In the genomic region with DNA sequence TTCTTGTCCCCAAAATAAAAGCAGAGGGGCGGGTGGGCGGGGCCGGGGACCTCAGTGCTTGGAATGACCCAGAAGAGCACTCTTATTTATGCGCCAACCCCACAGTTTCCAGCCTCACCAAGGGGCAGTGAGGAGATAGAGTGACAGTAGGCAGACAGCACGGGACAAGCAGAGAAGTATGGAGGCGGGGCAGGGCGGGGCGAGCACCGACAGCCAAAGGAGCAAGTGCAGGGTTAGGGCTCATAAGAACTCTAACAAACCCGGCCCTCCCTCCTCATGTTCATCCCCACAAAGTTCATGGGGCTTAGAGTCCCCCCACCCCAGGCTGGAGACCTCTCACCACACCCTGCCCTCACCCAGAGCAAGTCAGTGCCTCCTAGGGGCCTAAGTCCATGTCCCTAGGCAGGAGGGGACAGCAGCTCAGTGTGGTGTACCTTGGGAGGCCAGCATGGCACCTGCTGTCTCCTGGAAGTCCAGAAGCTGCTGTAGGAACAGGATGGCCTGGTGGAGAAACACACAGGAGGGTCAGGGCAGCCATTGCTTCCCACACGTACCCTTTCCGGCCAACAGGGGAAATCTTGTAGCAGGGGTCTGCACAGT, we compare ENCODE assay signal across 27 mouse cellular contexts. TPM values are rescaled to one million over a fixed set of nuclear protein-coding genes. Genes with fewer than 3 reads are reported as not detected.
DNase-seq lines count a peak whose midpoint lies in the region; ATAC-seq and TF ChIP-seq lines count a peak whose summit lies in the region.
"Had no signal": no experiment of that assay in that cellular context is flagged by ENCODE, and none has a peak within 500 bp of the region (broad histone marks: within the 10 kb centered on the region; RNA-seq: fewer than 3 reads in every experiment).

No protein-coding gene starts in this region.

- intact Hi-C loops in heart, postnatal 25 days (cut with DNase I) = loop anchor here (2.0 kb wide), 1 partner anchor 67 kb away; no protein-coding TSS in a partner anchor

- no peak overlapping the region for H3K4me2 ChIP-seq in liver, embryonic 11.5 days
- H3K4me2 ChIP-seq in liver, postnatal 0 days (ENCODE audit: low read depth, low read length) = no peak overlapping the region
- H3K4me2 ChIP-seq in stomach, embryonic 16.5 days (ENCODE audit: low read depth, low read length) = no peak overlapping the region
- H3K4me2 ChIP-seq: embryonic facial prominence, embryonic 12.5 days; forebrain, embryonic 15.5 days; heart, embryonic 15.5 days; lung, embryonic 14.5 days; midbrain, embryonic 11.5 days; neural tube, embryonic 13.5 days had no signal

- ATAC-seq in liver, embryonic 11.5 days (replicated peaks; ENCODE audit: low FRiP score) = 0 out of 2 replicates have a peak, but pooled peaks have one; percentile 30
- ATAC-seq in liver, postnatal 0 days = no peak
- no peak for ATAC-seq in stomach, embryonic 16.5 days (ENCODE audit: insufficient read depth, low FRiP score)
- ATAC-seq: midbrain, embryonic 16.5 days had no signal

- H3K4me1 ChIP-seq in heart, embryonic 10.5 days = peaks cover 46% of the 10 kb centered on the region
- H3K4me1 ChIP-seq in liver, embryonic 11.5 days (replicated peaks; ENCODE audit: control insufficient read depth, insufficient read depth, low read length) = peaks cover 11% of the 10 kb centered on the region
- H3K4me1 ChIP-seq in liver, postnatal 0 days (ENCODE audit: insufficient read depth) = peaks cover 6% of the 10 kb centered on the region; the same call in 1 of the 2 replicates
- peaks cover 8% of the 10 kb centered on the region; the same call in 1 of the 2 replicates for H3K4me1 ChIP-seq in limb, embryonic 10.5 days
- peaks cover 15% of the 10 kb centered on the region for H3K4me1 ChIP-seq in stomach, embryonic 16.5 days (ENCODE audit: control insufficient read depth, insufficient read depth, low read length)
- H3K4me1 ChIP-seq: embryonic facial prominence, embryonic 12.5 days; forebrain, embryonic 15.5 days; neural tube, embryonic 13.5 days had no signal

- H3K9ac ChIP-seq in liver, embryonic 11.5 days (ENCODE audit: low read depth, low read length) = no peak overlapping the region
- no peak overlapping the region for H3K9ac ChIP-seq in liver, postnatal 0 days (replicated peaks)
- H3K9ac ChIP-seq in stomach, embryonic 16.5 days (ENCODE audit: low read length) = peak overlapping the region; percentile 35; the same call in 1 of the 2 replicates
- H3K9ac ChIP-seq: embryonic facial prominence, embryonic 12.5 days; forebrain, embryonic 15.5 days; heart, embryonic 15.5 days; liver, embryonic 14.5 days; lung, embryonic 14.5 days; neural tube, embryonic 13.5 days had no signal

- no peaks in the 10 kb centered on the region for H3K9me3 ChIP-seq in heart, embryonic 10.5 days
- no peaks in the 10 kb centered on the region for H3K9me3 ChIP-seq in liver, embryonic 11.5 days (ENCODE audit: control insufficient read depth, low read length)
- no peaks in the 10 kb centered on the region for H3K9me3 ChIP-seq in liver, postnatal 0 days (ENCODE audit: low read length)
- H3K9me3 ChIP-seq in limb, embryonic 10.5 days (replicated peaks) = no peaks in the 10 kb centered on the region
- H3K9me3 ChIP-seq in stomach, embryonic 16.5 days (replicated peaks; ENCODE audit: control insufficient read depth, low read length) = no peaks in the 10 kb centered on the region
- H3K9me3 ChIP-seq: embryonic facial prominence, embryonic 12.5 days; forebrain, embryonic 15.5 days; G1E; heart, embryonic 15.5 days; neural tube, embryonic 13.5 days had no signal

- TF ChIP-seq EP300 in liver, postnatal 0 days (IDR thresholded peaks at IDR 0.05; ENCODE audit: low read depth) = no peak

- TF ChIP-seq CTCF in liver, postnatal 0 days (IDR thresholded peaks at IDR 0.05; ENCODE audit: low read depth) = no peak

- no peak overlapping the region for H3K4me3 ChIP-seq in heart, embryonic 10.5 days
- H3K4me3 ChIP-seq in liver, embryonic 11.5 days (ENCODE audit: low read depth, low read length) = no peak overlapping the region
- H3K4me3 ChIP-seq in liver, postnatal 0 days (ENCODE audit: low read depth, low read length) = no peak overlapping the region
- H3K4me3 ChIP-seq in limb, embryonic 10.5 days = no peak overlapping the region
- H3K4me3 ChIP-seq in stomach, embryonic 16.5 days (replicated peaks; ENCODE audit: low read length) = no peak overlapping the region
- H3K4me3 ChIP-seq: embryonic facial prominence, embryonic 12.5 days; forebrain, embryonic 15.5 days; heart, embryonic 15.5 days; layer of hippocampus, adult 2 months; neural tube, embryonic 13.5 days had no signal

- 80% methylated on average over 12 of the region's 12 CpGs for WGBS in heart, embryonic 10.5 days
- 82% methylated on average over 12 of the region's 12 CpGs for WGBS in liver, embryonic 11.5 days
- 82% methylated on average over 12 of the region's 12 CpGs for WGBS in liver, postnatal 0 days (ENCODE audit: insufficient replicate concordance)
- WGBS in limb, embryonic 10.5 days = 88% methylated on average over 12 of the region's 12 CpGs
- 74% methylated on average over 12 of the region's 12 CpGs for WGBS in stomach, embryonic 16.5 days

- H3K36me3 ChIP-seq in heart, embryonic 10.5 days = peaks cover 91% of the 10 kb centered on the region
- H3K36me3 ChIP-seq in liver, embryonic 11.5 days (ENCODE audit: control insufficient read depth, insufficient read depth, low read length) = peaks cover 6% of the 10 kb centered on the region; the same call in 1 of the 2 replicates
- peaks cover 36% of the 10 kb centered on the region for H3K36me3 ChIP-seq in liver, postnatal 0 days (replicated peaks; ENCODE audit: insufficient read depth, low read length)
- H3K36me3 ChIP-seq in limb, embryonic 10.5 days = peaks cover 98% of the 10 kb centered on the region
- peaks cover 4% of the 10 kb centered on the region; the same call in 1 of the 2 replicates for H3K36me3 ChIP-seq in stomach, embryonic 16.5 days (ENCODE audit: control insufficient read depth, insufficient read depth, low read length)

- DNase-seq in heart, embryonic 10.5 days (ENCODE audit: low spot score) = no peak
- DNase-seq in heart, postnatal 25 days (ENCODE audit: low spot score) = no peak
- no peak for DNase-seq in liver, embryonic 11.5 days (ENCODE audit: low spot score)
- DNase-seq in liver, postnatal 0 days = no peak
- no peak for DNase-seq in limb, embryonic 10.5 days (ENCODE audit: low spot score)
- no peak for DNase-seq in c-Kit-positive CD71-positive TER-119-positive erythroid progenitor cells, embryonic 14.5 days (ENCODE audit: low spot score)
- no peak for DNase-seq in frontal cortex, postnatal 14 days (ENCODE audit: low spot score in 2 of 2)
- DNase-seq: adrenal gland, adult 8-10 months; cerebellum, adult 11 months; cerebellum, adult 9-11 months had no signal

- peaks cover 9% of the 10 kb centered on the region; the same call in 1 of the 2 replicates for H3K27me3 ChIP-seq in heart, embryonic 10.5 days (ENCODE audit: insufficient read depth, poor library complexity, severe bottlenecking)
- H3K27me3 ChIP-seq in liver, embryonic 11.5 days (replicated peaks; ENCODE audit: control insufficient read depth, insufficient read depth, low read length) = no peaks in the 10 kb centered on the region
- H3K27me3 ChIP-seq in liver, postnatal 0 days (ENCODE audit: insufficient read depth, low read length) = no peaks in the 10 kb centered on the region
- no peaks in the 10 kb centered on the region for H3K27me3 ChIP-seq in limb, embryonic 10.5 days (ENCODE audit: low read depth, poor library complexity, severe bottlenecking)
- no peaks in the 10 kb centered on the region for H3K27me3 ChIP-seq in stomach, embryonic 16.5 days (ENCODE audit: control insufficient read depth, insufficient read depth, low read length)
- H3K27me3 ChIP-seq: embryonic facial prominence, embryonic 12.5 days; forebrain, embryonic 15.5 days; heart, embryonic 15.5 days; neural tube, embryonic 13.5 days had no signal

- H3K27ac ChIP-seq in heart, embryonic 10.5 days = 0 out of 2 replicates have a peak overlapping the region, but pooled peaks have one; percentile 69
- H3K27ac ChIP-seq in liver, embryonic 11.5 days (ENCODE audit: low read depth, low read length) = no peak overlapping the region
- H3K27ac ChIP-seq in liver, postnatal 0 days (ENCODE audit: low read depth) = no peak overlapping the region
- peak overlapping the region; percentile 37 for H3K27ac ChIP-seq in limb, embryonic 10.5 days
- H3K27ac ChIP-seq in stomach, embryonic 16.5 days (ENCODE audit: low read length) = no peak overlapping the region
- H3K27ac ChIP-seq: embryonic facial prominence, embryonic 12.5 days; forebrain, embryonic 15.5 days; heart, embryonic 15.5 days; layer of hippocampus, adult 2 months; liver, embryonic 14.5 days; neural tube, embryonic 13.5 days had no signal

RNA-seq across cellular contexts. Expression of a gene that starts 12.9 kb away (rescaled TPM):
- polyA plus RNA-seq in heart, embryonic 10.5 days (2016; fragmentation: Nextera tagmentation; extraction: Ambion mirVana) = 0.07 and 0.21 TPM in 2 replicates
- total RNA-seq in heart, postnatal 25 days (2021) = not detected
- 0.11 TPM in 1 of 2 replicates, not detected in the other for polyA plus RNA-seq in liver, embryonic 11.5 days (2014; fragmentation: Nextera tagmentation; extraction: Ambion mirVana)
- polyA plus RNA-seq in liver, postnatal 0 days (2015; fragmentation: Nextera tagmentation; extraction: Ambion mirVana) = not detected in 2 replicates
- 0.11 TPM in 1 of 2 replicates, not detected in the other for polyA plus RNA-seq in limb, embryonic 10.5 days (2016; fragmentation: Nextera tagmentation; extraction: Ambion mirVana)
- 0.26 and 0.45 TPM in 2 replicates for polyA plus RNA-seq in stomach, embryonic 16.5 days (2015; fragmentation: Nextera tagmentation; extraction: Ambion mirVana)
- total RNA-seq: heart, adult 8-10 months; hematopoietic stem cell, adult 5-6 weeks; layer of hippocampus, adult 2 months; layer of hippocampus, postnatal 25 days; left cerebral cortex, adult 8-10 months had no signal
- polyA plus RNA-seq: forebrain, embryonic 15.5 days; G1E; lung, embryonic 14.5 days; spleen, adult 2 months had no signal

RNA-seq across cellular contexts. Expression of a gene that starts 13.4 kb away (rescaled TPM):
- 48.7 and 56.4 TPM in 2 replicates for polyA plus RNA-seq in heart, embryonic 10.5 days (2016; fragmentation: Nextera tagmentation; extraction: Ambion mirVana)
- total RNA-seq in heart, postnatal 25 days (2021) = 10 to 100 TPM; 42.8 to 43.9 TPM
- 47.4 and 51.3 TPM in 2 replicates for polyA plus RNA-seq in liver, embryonic 11.5 days (2014; fragmentation: Nextera tagmentation; extraction: Ambion mirVana)
- 18.1 and 18.4 TPM in 2 replicates for polyA plus RNA-seq in liver, postnatal 0 days (2015; fragmentation: Nextera tagmentation; extraction: Ambion mirVana)
- 55.1 and 64.8 TPM in 2 replicates for polyA plus RNA-seq in limb, embryonic 10.5 days (2016; fragmentation: Nextera tagmentation; extraction: Ambion mirVana)
- polyA plus RNA-seq in stomach, embryonic 16.5 days (2015; fragmentation: Nextera tagmentation; extraction: Ambion mirVana) = 56.8 and 58.4 TPM in 2 replicates

RNA-seq across cellular contexts. Expression of a gene that starts 19.6 kb away (rescaled TPM):
- 90.7 and 101 TPM in 2 replicates for polyA plus RNA-seq in heart, embryonic 10.5 days (2016; fragmentation: Nextera tagmentation; extraction: Ambion mirVana)
- 10 to 100 TPM; 61.9 to 62.9 TPM for total RNA-seq in heart, postnatal 25 days (2021)
- 88.4 and 89.4 TPM in 2 replicates for polyA plus RNA-seq in liver, embryonic 11.5 days (2014; fragmentation: Nextera tagmentation; extraction: Ambion mirVana)
- polyA plus RNA-seq in liver, postnatal 0 days (2015; fragmentation: Nextera tagmentation; extraction: Ambion mirVana) = 20.9 and 23.8 TPM in 2 replicates
- polyA plus RNA-seq in limb, embryonic 10.5 days (2016; fragmentation: Nextera tagmentation; extraction: Ambion mirVana) = 121 and 123 TPM in 2 replicates
- 85.5 and 89.4 TPM in 2 replicates for polyA plus RNA-seq in stomach, embryonic 16.5 days (2015; fragmentation: Nextera tagmentation; extraction: Ambion mirVana)

RNA-seq across cellular contexts. Expression of a gene that starts 41.6 kb away (rescaled TPM):
- 0.31 and 0.74 TPM in 2 replicates for polyA plus RNA-seq in heart, embryonic 10.5 days (2016; fragmentation: Nextera tagmentation; extraction: Ambion mirVana)
- total RNA-seq in heart, postnatal 25 days (2021) = not detected
- 1.2 and 1.3 TPM in 2 replicates for polyA plus RNA-seq in liver, embryonic 11.5 days (2014; fragmentation: Nextera tagmentation; extraction: Ambion mirVana)
- polyA plus RNA-seq in liver, postnatal 0 days (2015; fragmentation: Nextera tagmentation; extraction: Ambion mirVana) = 0.07 and 0.14 TPM in 2 replicates
- 0.68 and 1.5 TPM in 2 replicates for polyA plus RNA-seq in limb, embryonic 10.5 days (2016; fragmentation: Nextera tagmentation; extraction: Ambion mirVana)
- 0.39 and 0.41 TPM in 2 replicates for polyA plus RNA-seq in stomach, embryonic 16.5 days (2015; fragmentation: Nextera tagmentation; extraction: Ambion mirVana)
- total RNA-seq: gastrocnemius, adult 8-10 months; hematopoietic stem cell, adult 5-6 weeks had no signal

RNA-seq across cellular contexts. Expression of a gene that starts 55.8 kb away (rescaled TPM):
- 0.67 and 1.5 TPM in 2 replicates for polyA plus RNA-seq in heart, embryonic 10.5 days (2016; fragmentation: Nextera tagmentation; extraction: Ambion mirVana)
- total RNA-seq in heart, postnatal 25 days (2021) = under 1 TPM; 0.75 to 0.98 TPM
- 0.56 TPM in 2 replicates for polyA plus RNA-seq in liver, embryonic 11.5 days (2014; fragmentation: Nextera tagmentation; extraction: Ambion mirVana)
- polyA plus RNA-seq in liver, postnatal 0 days (2015; fragmentation: Nextera tagmentation; extraction: Ambion mirVana) = 0.06 and 0.07 TPM in 2 replicates
- polyA plus RNA-seq in limb, embryonic 10.5 days (2016; fragmentation: Nextera tagmentation; extraction: Ambion mirVana) = 1.4 and 1.7 TPM in 2 replicates
- polyA plus RNA-seq in stomach, embryonic 16.5 days (2015; fragmentation: Nextera tagmentation; extraction: Ambion mirVana) = 19.2 and 23.5 TPM in 2 replicates

Comparison
In these comparisons a context has a peak if more than half of its experiments do, and no peak if none do; other contexts are left out.
1. H3K27ac ChIP-seq: peak in heart, embryonic 10.5 days (single experiment) and limb, embryonic 10.5 days (single experiment); none in liver, embryonic 11.5 days (single experiment), liver, postnatal 0 days (single experiment) and stomach, embryonic 16.5 days (single experiment).